Mouse (Mus musculus): ENCODE results near the gene Grid1.

Grid1 gene

GRCm38 (mm10) chr14:34917111-34917510 lies 97.2 kb downstream of the Grid1 start:
- DNase-seq (ENCODE audit: low spot score) = no peak

GRCm38 (mm10) chr14:34919221-34919620 lies 99.3 kb downstream of the Grid1 start:
- no peak for DNase-seq (ENCODE audit: low spot score)

GRCm38 (mm10) chr14:34921265-34921664 lies 101.4 kb downstream of the Grid1 start:
- DNase-seq (ENCODE audit: low spot score) = no peak

- DNase-seq (ENCODE audit: low spot score) = no peak
Measured at GRCm38 (mm10) chr14:34925021-34925420, 105.1 kb downstream of the Grid1 start.

- DNase-seq (ENCODE audit: low spot score) = no peak
Measured at GRCm38 (mm10) chr14:34930040-34930719, 110.3 kb downstream of the Grid1 start.

GRCm38 (mm10) chr14:34933197-34933596 lies 113.3 kb downstream of the Grid1 start:
- DNase-seq (ENCODE audit: low spot score) = no peak

GRCm38 (mm10) chr14:34936192-34936770 lies 116.4 kb downstream of the Grid1 start:
- DNase-seq (ENCODE audit: low spot score) = no peak

- DNase-seq (ENCODE audit: low spot score) = no peak
Measured at GRCm38 (mm10) chr14:34944390-34944979, 124.6 kb downstream of the Grid1 start.

- DNase-seq (ENCODE audit: low spot score) = no peak
Measured at GRCm38 (mm10) chr14:34945471-34946313, 125.8 kb downstream of the Grid1 start.

- no peak for DNase-seq (ENCODE audit: low spot score)
Measured at GRCm38 (mm10) chr14:34946314-34946583, 126.3 kb downstream of the Grid1 start.

- no peak for DNase-seq (ENCODE audit: low spot score)
Measured at GRCm38 (mm10) chr14:34948249-34948648, 128.3 kb downstream of the Grid1 start.

- DNase-seq (ENCODE audit: low spot score) = no peak
Measured at GRCm38 (mm10) chr14:34952311-34952710, 132.4 kb downstream of the Grid1 start.

GRCm38 (mm10) chr14:34953566-34953965 lies 133.7 kb downstream of the Grid1 start:
- DNase-seq (ENCODE audit: low spot score) = no peak

GRCm38 (mm10) chr14:34955689-34956088 lies 135.8 kb downstream of the Grid1 start:
- no peak for DNase-seq (ENCODE audit: low spot score)

GRCm38 (mm10) chr14:34960227-34960626 lies 140.3 kb downstream of the Grid1 start:
- peak; percentile 44 for DNase-seq (ENCODE audit: low spot score)

GRCm38 (mm10) chr14:34963616-34964168 lies 143.8 kb downstream of the Grid1 start:
- DNase-seq (ENCODE audit: low spot score) = no peak

- no peak for DNase-seq (ENCODE audit: low spot score)
Measured at GRCm38 (mm10) chr14:34969102-34969819, 149.4 kb downstream of the Grid1 start.

GRCm38 (mm10) chr14:34972930-34973329 lies 153.0 kb downstream of the Grid1 start:
- DNase-seq (ENCODE audit: low spot score) = no peak

- DNase-seq (ENCODE audit: low spot score) = no peak
Measured at GRCm38 (mm10) chr14:34980756-34981155, 160.8 kb downstream of the Grid1 start.

GRCm38 (mm10) chr14:34989131-34989530 lies 169.2 kb downstream of the Grid1 start:
- no peak for DNase-seq (ENCODE audit: low spot score)

GRCm38 (mm10) chr14:35006736-35007135 lies 186.8 kb downstream of the Grid1 start:
- DNase-seq (ENCODE audit: low spot score) = no peak

GRCm38 (mm10) chr14:35008674-35009073 lies 188.8 kb downstream of the Grid1 start:
- DNase-seq (ENCODE audit: low spot score) = no peak
